Mouse (Mus musculus) thymus, adult 18-20 months (tissue): ENCODE results near the gene Rbm8a.

ENCODE experiments used
- DNase-seq, 2 experiments: peaks; one replicate each; pipeline ENCODE4 v3.0.0; 2022; ENCODE audit warnings: mixed read lengths in 2 of 2

The Rbm8a gene

GRCm38 (mm10) chr3:96629729-96630600 is at the start of gene Rbm8a:
Rbm8a (plus strand) TSS chr3:96629933.
- DNase-seq, result peak; percentile 87 to 91

GRCm38 (mm10) chr3:96581141-96581540 is 48.6 kb upstream of the Rbm8a start:
- DNase-seq, result no peak

- DNase-seq, result no peak
Observed at GRCm38 (mm10) chr3:96581771-96582515, 47.8 kb upstream of the Rbm8a start.

GRCm38 (mm10) chr3:96583386-96583785 is 46.3 kb upstream of the Rbm8a start:
- no peak for DNase-seq

- no peak for DNase-seq
Observed at GRCm38 (mm10) chr3:96590657-96591056, 39.1 kb upstream of the Rbm8a start.

GRCm38 (mm10) chr3:96593374-96593773 is 36.4 kb upstream of the Rbm8a start:
- DNase-seq, result no peak

GRCm38 (mm10) chr3:96593790-96594560 is 35.8 kb upstream of the Rbm8a start, which contains the start of gene Polr3gl:
Polr3gl (minus strand) TSS chr3:96594181.
- peak; percentile 89 to 91 for DNase-seq

- DNase-seq, result no peak
Observed at GRCm38 (mm10) chr3:96594851-96595250, 34.9 kb upstream of the Rbm8a start.

- no peak for DNase-seq
Observed at GRCm38 (mm10) chr3:96595661-96596060, 34.1 kb upstream of the Rbm8a start.

GRCm38 (mm10) chr3:96596228-96596707 is 33.5 kb upstream of the Rbm8a start, which contains the start of gene Ankrd34a:
Ankrd34a (plus strand) TSS chr3:96596636.
- no peak for DNase-seq

GRCm38 (mm10) chr3:96596855-96597254 is 32.9 kb upstream of the Rbm8a start:
- DNase-seq, result no peak

- no peak for DNase-seq
Observed at GRCm38 (mm10) chr3:96597435-96597891, 32.3 kb upstream of the Rbm8a start.

- no peak for DNase-seq
Observed at GRCm38 (mm10) chr3:96598156-96599068, 31.3 kb upstream of the Rbm8a start.

- no peak for DNase-seq
Observed at GRCm38 (mm10) chr3:96599069-96599393, 30.7 kb upstream of the Rbm8a start.

GRCm38 (mm10) chr3:96599411-96599810 is 30.3 kb upstream of the Rbm8a start:
- no peak for DNase-seq

GRCm38 (mm10) chr3:96600639-96601250 is 29.0 kb upstream of the Rbm8a start, which contains the start of gene Lix1l:
Lix1l (plus strand) TSS chr3:96601149.
- DNase-seq, result peak; percentile 85 to 86

- DNase-seq, result no peak
Observed at GRCm38 (mm10) chr3:96601251-96601787, 28.4 kb upstream of the Rbm8a start.

GRCm38 (mm10) chr3:96601941-96602703 is 27.6 kb upstream of the Rbm8a start:
- no peak for DNase-seq

- DNase-seq, result no peak
Observed at GRCm38 (mm10) chr3:96602704-96603084, 27.0 kb upstream of the Rbm8a start.

- no peak for DNase-seq
Observed at GRCm38 (mm10) chr3:96603311-96603710, 26.4 kb upstream of the Rbm8a start.
